Mouse (Mus musculus) brain, adult 2 months (tissue): ENCODE measurements around the gene Cyb561a3.
"Not testable (repeated sequence)": the region's sequence is repeated elsewhere in the genome, so short reads cannot be mapped to it uniquely, and the experiment has no call there.

Source experiments
- DNase-seq: peaks from one replicate; pipeline ENCODE4 v3.0.0; 2011; ENCODE audit warnings: low read depth, low spot score

The Cyb561a3 gene

DNA sequence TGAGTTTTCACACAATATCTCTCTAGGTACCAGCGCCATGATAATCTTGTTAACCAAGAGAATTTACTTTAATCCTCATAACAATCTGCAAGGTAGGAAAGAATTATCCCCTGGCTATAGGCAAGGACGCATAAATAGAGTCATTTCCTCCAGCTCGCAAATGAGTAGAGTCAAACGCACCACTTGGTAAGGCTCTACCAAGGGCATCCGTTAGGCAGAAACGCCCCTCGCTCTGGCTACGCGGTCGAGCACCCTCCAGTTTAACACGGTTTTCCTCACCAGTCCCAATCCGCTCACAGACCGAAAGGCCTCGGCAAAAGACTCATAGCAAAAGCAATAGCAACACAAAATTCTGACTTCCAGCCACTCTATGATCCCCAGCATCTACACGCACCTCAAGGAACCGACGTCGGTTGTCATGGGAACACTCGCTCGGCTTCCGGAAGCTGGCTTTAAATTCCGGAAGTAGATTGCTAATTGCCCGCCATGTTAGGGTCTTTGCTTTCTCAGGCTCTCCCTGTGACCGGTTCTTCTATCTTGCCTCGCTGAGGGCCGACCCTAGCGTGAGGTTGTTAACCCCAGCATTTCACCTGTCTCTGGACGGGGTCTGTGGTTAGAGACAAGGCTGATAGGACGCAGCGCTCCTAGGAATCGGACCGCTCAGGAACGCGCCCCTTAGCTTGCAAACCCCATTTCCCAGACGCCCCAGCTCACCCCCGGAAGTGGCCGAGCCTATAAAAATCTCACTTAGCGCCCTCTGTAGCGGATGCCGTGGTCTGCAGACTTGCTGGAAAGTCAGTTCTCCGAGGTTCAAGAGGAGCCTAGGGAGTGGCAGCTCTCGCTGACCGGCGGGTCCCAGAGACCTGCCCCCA lies at the start of gene Cyb561a3, which contains the start of gene Tmem138:
TSS of gene Cyb561a3 (plus strand) at position 483 of the 872 bp plus-strand sequence.
TSS of gene Tmem138 (minus strand) at position 673 of the 872 bp plus-strand sequence.
- DNase-seq: peak; percentile 98

DNA sequence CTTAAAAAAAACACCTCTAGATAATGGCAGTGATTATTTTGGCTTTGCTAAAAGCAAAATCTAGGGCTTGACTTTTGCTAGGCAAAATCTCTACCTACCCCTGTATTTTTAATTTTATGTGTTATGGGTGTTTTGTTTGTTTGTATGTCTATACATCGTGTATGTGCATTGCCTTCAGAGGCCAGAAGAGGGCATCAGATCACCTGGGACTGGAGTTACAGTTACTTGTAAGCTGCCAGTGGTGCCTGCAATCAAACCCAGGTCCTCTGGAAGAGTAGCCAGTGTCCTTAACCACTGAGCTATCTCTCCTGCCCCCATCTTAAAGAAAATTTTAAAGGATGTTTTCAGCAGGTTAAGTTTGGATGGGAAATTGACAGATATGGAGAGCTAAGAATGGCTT lies 46.9 kb upstream of the Cyb561a3 start:
- no peak for DNase-seq

GRCm38 (mm10) chr19:10539454-10539853 lies 37.5 kb upstream of the Cyb561a3 start:
- no peak for DNase-seq

DNA sequence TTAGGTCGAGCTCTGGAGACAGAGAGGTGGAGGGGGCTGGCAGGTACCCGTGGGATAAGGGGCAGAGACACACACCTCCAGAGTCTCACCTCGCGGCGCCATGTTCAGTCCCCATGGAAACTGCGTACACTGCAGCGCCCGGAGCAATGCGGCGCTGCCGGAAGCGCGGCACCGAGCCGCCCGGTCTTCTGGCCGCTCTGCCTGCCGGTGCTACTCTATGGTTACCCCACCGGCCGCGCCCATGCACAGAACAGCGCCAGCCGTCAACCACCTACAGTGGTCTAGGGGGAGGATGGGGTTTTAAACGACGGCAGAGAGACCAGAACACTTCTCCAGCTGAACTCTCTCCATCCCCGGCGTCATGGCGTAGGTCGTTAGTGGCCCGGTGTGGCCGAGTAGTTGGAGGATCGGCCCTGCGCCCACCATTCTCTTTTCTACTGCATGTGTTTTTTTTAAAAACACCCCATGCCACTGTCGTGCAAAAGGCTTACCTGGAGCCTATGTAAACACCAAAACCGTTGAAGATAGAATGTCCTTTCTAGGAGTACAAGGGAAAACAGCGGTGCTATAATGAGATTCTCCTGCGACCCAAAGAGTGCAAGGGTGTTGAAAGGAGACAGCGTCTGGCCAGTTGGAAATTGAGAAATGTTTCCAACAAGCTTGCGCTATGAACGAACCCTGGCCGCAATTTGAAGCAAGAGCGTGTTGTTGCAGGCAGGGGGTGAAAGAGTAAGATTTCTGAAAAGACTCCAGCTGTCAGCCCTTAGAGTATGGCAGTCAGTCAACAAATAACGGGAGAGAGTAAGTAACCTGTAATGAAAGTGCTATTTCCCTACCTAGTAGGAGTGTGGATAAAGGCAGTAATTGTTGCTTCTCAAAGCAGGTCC lies 21.1 kb upstream of the Cyb561a3 start, which contains the start of gene Tmem216:
TSS of gene Tmem216 (minus strand) at position 615 of the 887 bp plus-strand sequence.
- DNase-seq: peak; percentile 94

DNA sequence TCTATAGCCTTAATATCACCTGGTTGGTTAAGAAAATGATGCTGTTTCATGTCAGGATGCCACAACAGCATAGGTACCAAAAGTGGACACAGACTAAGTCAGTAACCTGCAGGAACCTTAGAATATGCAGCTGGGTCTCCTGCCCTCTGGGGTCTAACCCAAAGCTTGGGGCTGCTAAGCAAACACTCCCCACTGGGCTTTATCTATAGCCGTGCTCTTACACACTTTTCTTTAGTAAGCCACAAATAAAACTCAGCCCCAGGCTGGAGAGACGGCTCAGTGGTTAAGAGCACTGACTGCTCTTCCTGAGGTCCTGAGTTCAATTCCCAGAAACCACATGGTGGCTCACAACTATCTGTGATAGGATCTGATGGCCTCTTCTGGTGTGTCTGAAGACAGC lies 20.0 kb upstream of the Cyb561a3 start:
- DNase-seq: no peak

DNA sequence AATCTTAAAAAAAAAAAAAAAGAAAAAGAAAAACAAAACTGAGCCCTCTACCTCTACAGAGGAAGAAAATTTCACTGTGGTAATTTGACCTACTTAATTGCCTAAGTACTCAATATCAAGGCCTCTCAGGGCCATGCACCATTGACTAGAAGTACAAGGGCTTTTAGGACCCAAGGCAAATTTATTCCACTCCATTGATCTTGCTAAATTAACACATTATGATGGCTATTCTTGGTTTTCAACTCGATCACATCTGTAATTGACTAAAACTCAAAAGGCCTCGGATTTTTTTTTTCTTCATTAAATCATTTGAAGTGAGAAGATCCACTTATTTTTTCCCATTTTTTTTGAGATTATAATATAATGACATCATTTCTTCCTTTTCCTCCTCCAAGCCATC lies 19.5 kb upstream of the Cyb561a3 start:
- no peak for DNase-seq

- not testable (repeated sequence) for DNase-seq
These were observed 19.1 kb upstream of the Cyb561a3 start for GRCm38 (mm10) chr19:10557837-10558375.

DNA sequence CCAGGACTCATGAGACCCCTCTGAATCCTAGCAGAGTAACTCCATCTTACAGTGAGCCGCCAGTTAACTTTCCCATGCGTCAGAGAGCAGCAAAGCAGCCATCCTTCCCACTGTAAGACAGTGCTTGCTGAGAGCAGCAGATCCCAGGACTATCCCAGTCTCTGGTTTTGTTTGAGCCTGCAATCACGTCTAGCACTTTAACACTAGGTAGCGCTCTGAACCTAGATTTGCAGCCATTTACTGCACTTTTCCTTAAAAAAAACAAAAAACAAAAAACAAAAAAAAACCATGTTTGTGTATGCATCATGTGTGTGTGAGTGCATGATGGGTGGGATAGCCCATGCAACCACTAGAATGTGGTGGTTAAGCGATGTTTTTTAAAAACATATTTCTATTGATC lies 16.9 kb upstream of the Cyb561a3 start:
- peak; percentile 40 for DNase-seq

DNA sequence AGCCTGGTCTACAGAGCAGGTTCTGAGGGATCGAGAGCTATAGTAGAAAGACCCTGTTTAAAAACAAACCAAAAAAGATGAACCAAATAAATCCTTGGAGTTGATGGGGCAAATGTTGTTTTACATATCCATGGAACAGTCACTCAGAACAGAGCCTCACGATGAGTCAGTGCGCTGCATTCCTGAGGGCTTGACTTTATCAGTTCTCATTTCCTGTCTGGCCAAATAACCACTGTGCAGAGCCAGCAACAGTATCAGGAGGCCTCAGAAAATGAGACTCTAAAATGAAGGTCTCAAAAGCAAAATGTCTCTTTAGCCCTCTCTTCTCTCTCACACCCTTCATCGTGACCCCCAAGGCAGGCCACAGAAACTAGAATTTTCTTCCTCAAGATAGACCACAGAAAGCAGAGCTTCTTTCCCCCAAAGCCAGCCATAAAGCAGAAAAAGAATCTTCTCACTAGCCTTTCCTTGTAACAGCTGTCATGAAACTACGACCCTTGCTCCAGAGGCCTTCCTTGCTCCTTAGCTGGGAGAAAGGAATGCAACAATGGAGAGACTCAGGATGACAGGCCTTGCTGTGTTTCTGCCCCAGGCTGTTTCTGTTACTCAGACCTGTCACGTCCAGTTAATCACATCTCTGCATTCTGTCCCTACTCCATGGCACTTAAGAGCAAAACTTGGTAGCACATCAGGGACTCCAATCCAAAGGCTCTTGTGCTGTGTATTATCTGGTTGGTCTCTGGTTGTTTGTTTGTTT lies 15.2 kb upstream of the Cyb561a3 start:
- no peak for DNase-seq

GRCm38 (mm10) chr19:10562351-10562750 lies 14.6 kb upstream of the Cyb561a3 start:
- DNase-seq: no peak

DNA sequence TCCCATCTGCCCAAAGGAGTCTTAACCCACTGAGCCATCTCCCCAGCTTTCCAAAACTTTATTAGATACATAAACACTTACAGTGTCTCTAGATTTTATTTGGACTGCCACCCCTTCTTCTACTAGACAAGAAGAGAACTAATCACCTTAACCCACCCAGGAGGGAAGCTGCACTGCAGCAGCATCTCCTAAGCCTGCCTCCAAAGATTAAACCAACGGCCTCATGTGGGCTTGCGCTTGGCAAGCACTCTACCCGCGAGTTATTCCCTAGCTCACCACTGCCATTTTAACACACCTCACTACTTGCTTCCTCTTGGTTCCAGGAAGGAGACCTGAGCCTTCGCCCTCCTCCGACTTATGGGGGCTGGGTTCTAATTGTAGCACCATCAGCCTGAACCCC lies 12.7 kb upstream of the Cyb561a3 start:
- DNase-seq: no peak

DNA sequence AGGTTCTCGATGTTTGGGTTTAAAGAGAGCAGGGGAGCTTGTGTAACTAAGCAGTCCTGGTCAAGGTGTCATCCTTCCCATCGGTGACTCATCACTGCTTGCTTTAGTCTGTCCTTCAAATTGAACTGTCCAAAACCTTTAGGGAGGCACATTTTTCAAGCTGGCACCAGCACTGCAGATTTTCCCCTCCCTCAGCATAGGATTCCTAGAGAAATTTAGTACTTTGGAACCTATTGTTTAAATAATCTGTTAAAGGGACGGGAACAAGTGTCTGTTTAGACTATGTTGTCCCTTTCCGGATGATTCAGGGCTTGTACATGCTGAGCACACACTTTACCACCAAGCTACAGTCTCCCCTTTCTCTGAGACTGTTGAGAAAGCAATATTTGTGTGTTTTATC lies 11.8 kb upstream of the Cyb561a3 start:
- no peak for DNase-seq

GRCm38 (mm10) chr19:10569627-10570026 lies 7.3 kb upstream of the Cyb561a3 start:
- no peak for DNase-seq

DNA sequence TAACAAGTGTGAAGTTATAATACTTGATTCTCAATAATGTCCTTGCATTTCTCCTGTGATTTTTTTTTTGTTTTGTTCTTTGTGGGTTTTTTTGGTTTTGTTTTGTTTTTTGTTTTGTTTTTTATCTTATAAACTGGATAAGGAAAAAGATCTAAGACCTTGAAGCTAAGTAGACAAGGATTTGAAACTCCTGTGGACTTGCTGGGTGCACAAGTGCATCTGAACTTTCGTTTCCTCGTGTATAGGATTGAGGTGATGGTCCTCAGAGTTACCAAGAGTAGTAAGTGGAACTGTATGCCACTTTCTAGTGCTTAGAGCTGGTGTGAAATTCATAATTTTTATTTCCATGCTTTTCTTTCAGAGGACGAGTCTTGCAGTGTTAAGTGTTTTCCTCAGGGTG lies 3.1 kb downstream of the Cyb561a3 start:
- no peak for DNase-seq

DNA sequence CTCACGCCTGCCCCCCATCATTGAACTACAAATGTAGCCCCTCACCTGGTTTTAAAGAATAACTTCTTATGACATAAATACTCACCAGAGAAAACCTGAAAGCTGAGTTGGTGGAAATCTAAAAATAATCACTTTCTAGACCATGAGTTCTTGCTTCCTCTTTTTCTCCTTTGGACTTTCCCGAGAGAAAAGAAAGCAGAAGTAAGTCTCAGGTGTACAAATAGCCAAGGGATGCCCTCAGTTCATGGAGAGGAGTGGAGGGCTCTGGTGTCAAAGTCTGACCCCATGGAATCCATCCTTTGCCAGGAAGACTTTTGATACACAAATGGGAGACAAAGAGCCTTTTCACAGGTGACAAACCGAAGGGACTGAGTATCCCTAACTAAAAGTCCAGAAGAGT lies 3.8 kb downstream of the Cyb561a3 start:
- no peak for DNase-seq

DNA sequence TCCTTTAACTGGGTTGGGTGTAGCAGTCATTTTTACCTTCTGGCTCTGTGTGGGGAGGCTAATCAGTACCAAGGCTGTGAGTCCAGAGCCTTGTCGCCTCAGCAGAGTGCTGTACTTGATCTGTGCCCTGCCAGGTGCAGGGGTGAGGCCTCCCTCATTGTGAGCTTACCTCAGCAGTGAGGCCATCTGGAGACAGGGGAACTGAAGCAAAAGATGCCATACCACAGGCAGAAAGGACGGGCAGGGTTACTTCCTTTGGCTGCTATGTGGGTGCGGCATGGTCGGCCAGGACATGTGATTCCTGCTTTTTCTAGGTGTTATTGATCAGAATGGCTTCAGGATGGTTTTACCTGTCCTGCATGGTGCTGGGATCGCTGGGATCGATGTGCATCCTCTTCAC lies 5.0 kb downstream of the Cyb561a3 start:
- DNase-seq: no peak

DNA sequence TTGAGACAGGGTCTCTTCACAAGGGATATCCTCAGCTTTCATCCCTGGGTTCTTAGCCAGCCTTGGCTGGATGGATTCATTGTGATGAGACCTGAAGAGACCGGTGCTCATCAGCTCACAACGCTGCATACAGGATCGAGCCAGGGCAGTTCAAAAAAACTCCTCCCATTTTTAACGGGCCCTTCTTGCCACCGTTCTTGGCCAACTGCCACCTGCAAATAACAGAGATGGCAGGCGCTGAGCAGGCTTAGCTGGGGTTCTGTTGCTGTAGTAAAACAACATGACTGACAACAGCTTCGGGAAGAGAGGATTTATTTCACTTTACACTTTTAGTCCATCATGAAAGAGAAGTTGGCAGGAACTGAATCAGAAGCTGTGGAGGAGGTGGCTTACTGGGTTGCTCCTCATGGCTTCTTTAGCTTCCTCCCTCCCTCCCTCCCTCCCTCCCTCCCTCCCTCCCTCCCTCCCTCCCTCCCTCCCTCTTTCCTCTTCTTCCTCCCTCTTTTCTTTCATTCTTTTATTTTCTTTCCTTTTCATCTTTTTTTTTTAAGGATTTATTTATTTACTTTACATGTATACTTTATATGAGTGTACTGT lies 6.7 kb downstream of the Cyb561a3 start:
- DNase-seq: peak; percentile 26

DNA sequence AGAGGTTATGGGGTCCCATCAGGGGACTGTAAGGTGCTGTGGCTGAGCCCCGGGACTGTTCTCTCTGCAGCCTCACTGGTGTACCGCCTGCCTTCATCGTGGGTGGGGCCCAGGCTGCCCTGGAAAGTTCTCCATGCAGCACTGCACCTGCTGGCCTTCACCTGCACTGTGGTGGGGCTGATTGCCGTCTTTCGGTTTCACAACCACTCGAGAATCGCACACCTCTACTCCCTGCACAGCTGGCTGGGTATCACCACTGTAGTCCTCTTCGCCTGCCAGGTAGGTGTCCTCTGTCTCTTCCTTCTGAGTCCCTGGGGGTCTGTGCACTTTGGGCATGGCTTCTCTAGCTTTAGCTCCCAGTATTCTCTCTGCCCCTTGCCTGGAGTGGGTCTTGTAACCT lies 8.1 kb downstream of the Cyb561a3 start:
- no peak for DNase-seq

DNA sequence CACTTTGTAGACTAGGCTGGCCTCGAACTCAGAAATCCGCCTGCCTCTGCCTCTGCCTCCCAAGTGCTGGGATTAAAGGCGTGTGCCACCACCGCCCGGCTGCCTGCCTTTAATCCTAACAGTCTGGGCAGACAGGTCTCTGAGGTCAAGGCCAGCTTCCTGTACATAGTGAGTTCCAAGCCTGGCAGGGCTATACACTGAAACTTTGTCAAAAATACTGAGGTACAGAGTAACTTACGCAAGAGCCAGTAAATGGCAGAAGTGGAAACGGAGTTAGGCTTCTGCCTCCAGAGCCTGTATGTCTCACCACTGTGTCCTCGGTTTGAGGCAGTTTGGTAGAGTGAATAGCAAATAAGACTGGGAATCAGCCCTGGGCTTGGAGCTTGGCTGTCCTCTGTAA lies 10.3 kb downstream of the Cyb561a3 start:
- DNase-seq: no peak

GRCm38 (mm10) chr19:10589127-10589857 lies 12.3 kb downstream of the Cyb561a3 start:
- no peak for DNase-seq
